Mouse (Mus musculus): Measurements from ENCODE around the gene Myadml2. TPM values are rescaled to one million over a fixed set of nuclear protein-coding genes. Genes with fewer than 3 reads are reported as not detected.

Gene Myadml2
- polyA plus RNA-seq, 1 experiment from 2014 or later, result 0.61 TPM

GRCm38 (mm10) chr11:120660301-120661075 is 12.5 kb upstream of the Myadml2 start:
- no peak overlapping the region for H3K27ac ChIP-seq
- ATAC-seq (ENCODE audit: insufficient number of reproducible peaks, low FRiP score, low TSS enrichment, low read depth), result no peak
- no peaks in the 10 kb centered on the region for H3K9me3 ChIP-seq
- peaks cover 26% of the 10 kb centered on the region for H3K4me1 ChIP-seq
- peak overlapping the region; percentile 48 for H3K4me3 ChIP-seq
- peak overlapping the region; percentile 26; the same call in 1 of the 2 replicates for H3K9ac ChIP-seq
- 0% methylated on average over 68 of the region's 95 CpGs for WGBS
- H3K4me2 ChIP-seq, result peak overlapping the region; percentile 91
- H3K36me3 ChIP-seq, result no peaks in the 10 kb centered on the region
- peaks cover 74% of the 10 kb centered on the region for H3K27me3 ChIP-seq

GRCm38 (mm10) chr11:120659509-120660300 is 11.7 kb upstream of the Myadml2 start:
- ATAC-seq (ENCODE audit: insufficient number of reproducible peaks, low FRiP score, low TSS enrichment, low read depth), result no peak
- 1% methylated on average over 50 of the region's 50 CpGs for WGBS
- Histone ChIP-seq H3K27me3 (peaks cover 74% of the 10 kb centered on the region), H3K4me2 (peak overlapping the region; percentile 91), H3K4me3 (peak overlapping the region; percentile 48), H3K27ac (no peak overlapping the region), H3K9me3 (no peaks in the 10 kb centered on the region), H3K4me1 (peaks cover 25% of the 10 kb centered on the region), H3K36me3 (no peaks in the 10 kb centered on the region), H3K9ac (peak overlapping the region; percentile 26; the same call in 1 of the 2 replicates)

GRCm38 (mm10) chr11:120658876-120659410 is 11.0 kb upstream of the Myadml2 start:
- H3K27me3 ChIP-seq, result peaks cover 74% of the 10 kb centered on the region
- peak overlapping the region; percentile 48 for H3K4me3 ChIP-seq
- no peaks in the 10 kb centered on the region for H3K36me3 ChIP-seq
- no peak for ATAC-seq (ENCODE audit: insufficient number of reproducible peaks, low FRiP score, low TSS enrichment, low read depth)
- H3K4me1 ChIP-seq, result peaks cover 25% of the 10 kb centered on the region
- no peak overlapping the region for H3K27ac ChIP-seq
- H3K4me2 ChIP-seq, result peak overlapping the region; percentile 91
- H3K9me3 ChIP-seq, result no peaks in the 10 kb centered on the region
- WGBS, result 4% methylated on average over 24 of the region's 24 CpGs
- no peak overlapping the region for H3K9ac ChIP-seq

- WGBS, result 81% methylated on average over 4 of the region's 4 CpGs
- ATAC-seq (ENCODE audit: insufficient number of reproducible peaks, low FRiP score, low TSS enrichment, low read depth), result no peak
- H3K9me3 ChIP-seq, result no peaks in the 10 kb centered on the region
- no peak overlapping the region for H3K4me3 ChIP-seq
- H3K27ac ChIP-seq, result no peak overlapping the region
- H3K4me2 ChIP-seq, result no peak overlapping the region
- peaks cover 25% of the 10 kb centered on the region for H3K4me1 ChIP-seq
- no peak overlapping the region for H3K9ac ChIP-seq
- no peaks in the 10 kb centered on the region for H3K36me3 ChIP-seq
- peaks cover 59% of the 10 kb centered on the region for H3K27me3 ChIP-seq
These were observed 9.3 kb upstream of the Myadml2 start for GRCm38 (mm10) chr11:120657301-120657700.

- 70% methylated on average over 3 of the region's 3 CpGs for WGBS
- no peaks in the 10 kb centered on the region for H3K36me3 ChIP-seq
- H3K27ac ChIP-seq, result no peak overlapping the region
- H3K4me2 ChIP-seq, result no peak overlapping the region
- H3K9me3 ChIP-seq, result no peaks in the 10 kb centered on the region
- H3K9ac ChIP-seq, result no peak overlapping the region
- no peak for ATAC-seq (ENCODE audit: insufficient number of reproducible peaks, low FRiP score, low TSS enrichment, low read depth)
- H3K4me3 ChIP-seq, result no peak overlapping the region
- peaks cover 9% of the 10 kb centered on the region for H3K4me1 ChIP-seq
- peaks cover 33% of the 10 kb centered on the region for H3K27me3 ChIP-seq
These were observed 6.8 kb upstream of the Myadml2 start for GRCm38 (mm10) chr11:120654741-120655140.

- Histone ChIP-seq H3K4me2 (no peak overlapping the region), H3K4me1 (peaks cover 7% of the 10 kb centered on the region), H3K4me3 (no peak overlapping the region), H3K36me3 (no peaks in the 10 kb centered on the region), H3K9me3 (no peaks in the 10 kb centered on the region), H3K27ac (no peak overlapping the region), H3K27me3 (peaks cover 19% of the 10 kb centered on the region), H3K9ac (no peak overlapping the region)
- no peak for ATAC-seq (ENCODE audit: insufficient number of reproducible peaks, low FRiP score, low TSS enrichment, low read depth)
- 77% methylated on average over 3 of the region's 3 CpGs for WGBS
These were observed 3.9 kb upstream of the Myadml2 start for GRCm38 (mm10) chr11:120651872-120652271.

- WGBS, result 79% methylated on average over 35 of the region's 35 CpGs
- Histone ChIP-seq H3K4me1 (peaks cover 21% of the 10 kb centered on the region), H3K36me3 (no peaks in the 10 kb centered on the region), H3K4me3 (no peak overlapping the region), H3K27me3 (peaks cover 13% of the 10 kb centered on the region), H3K4me2 (no peak overlapping the region), H3K9ac (no peak overlapping the region), H3K27ac (no peak overlapping the region), H3K9me3 (no peaks in the 10 kb centered on the region)
- ATAC-seq (ENCODE audit: insufficient number of reproducible peaks, low FRiP score, low TSS enrichment, low read depth), result no peak
These were observed 719 bp downstream of the Myadml2 start for GRCm38 (mm10) chr11:120647047-120647830.

GRCm38 (mm10) chr11:120643601-120643987 is 4.4 kb downstream of the Myadml2 start, which contains the start of gene Pycr1:
Pycr1 (minus strand) TSS chr11:120643769.
- H3K9ac ChIP-seq, result peak within 1 kb of the TSS; percentile 62
- under 1% methylated on average over 15 of the region's 15 CpGs for WGBS
- peak within 1 kb of the TSS; percentile 90 for H3K4me2 ChIP-seq
- no peaks in the 10 kb centered on the region for H3K36me3 ChIP-seq
- H3K27ac ChIP-seq, result peak within 1 kb of the TSS; percentile 87
- H3K4me3 ChIP-seq, result peak within 1 kb of the TSS; percentile 56
- peaks cover 13% of the 10 kb centered on the region for H3K27me3 ChIP-seq
- H3K4me1 ChIP-seq, result peaks cover 33% of the 10 kb centered on the region
- ATAC-seq (ENCODE audit: insufficient number of reproducible peaks, low FRiP score, low TSS enrichment, low read depth), result peak; percentile 98
- no peaks in the 10 kb centered on the region for H3K9me3 ChIP-seq

- peak overlapping the region; percentile 90 for H3K4me2 ChIP-seq
- peaks cover 11% of the 10 kb centered on the region for H3K27me3 ChIP-seq
- H3K36me3 ChIP-seq, result no peaks in the 10 kb centered on the region
- WGBS, result under 1% methylated on average over 18 of the region's 18 CpGs
- peak; percentile 25 for ATAC-seq (ENCODE audit: insufficient number of reproducible peaks, low FRiP score, low TSS enrichment, low read depth)
- H3K4me3 ChIP-seq, result peak overlapping the region; percentile 56
- no peaks in the 10 kb centered on the region for H3K9me3 ChIP-seq
- H3K27ac ChIP-seq, result peak overlapping the region; percentile 87
- peaks cover 30% of the 10 kb centered on the region for H3K4me1 ChIP-seq
- H3K9ac ChIP-seq, result peak overlapping the region; percentile 62
These were observed 4.9 kb downstream of the Myadml2 start for GRCm38 (mm10) chr11:120642939-120643600.

- H3K4me3 ChIP-seq, result peak overlapping the region; percentile 56
- H3K9me3 ChIP-seq, result no peaks in the 10 kb centered on the region
- H3K27me3 ChIP-seq, result no peaks in the 10 kb centered on the region
- H3K36me3 ChIP-seq, result no peaks in the 10 kb centered on the region
- peak overlapping the region; percentile 62; the same call in 1 of the 2 replicates for H3K9ac ChIP-seq
- ATAC-seq (ENCODE audit: insufficient number of reproducible peaks, low FRiP score, low TSS enrichment, low read depth), result no peak
- H3K4me2 ChIP-seq, result peak overlapping the region; percentile 90; the same call in 1 of the 2 replicates
- H3K27ac ChIP-seq, result no peak overlapping the region
- H3K4me1 ChIP-seq, result peaks cover 26% of the 10 kb centered on the region
- 79% methylated on average over 8 of the region's 8 CpGs for WGBS
These were observed 6.1 kb downstream of the Myadml2 start for GRCm38 (mm10) chr11:120641869-120642268.

- Histone ChIP-seq H3K9ac (no peak overlapping the region), H3K4me2 (no peak overlapping the region), H3K27ac (no peak overlapping the region), H3K4me3 (no peak overlapping the region), H3K9me3 (no peaks in the 10 kb centered on the region), H3K4me1 (peaks cover 26% of the 10 kb centered on the region), H3K27me3 (no peaks in the 10 kb centered on the region), H3K36me3 (no peaks in the 10 kb centered on the region)
- ATAC-seq (ENCODE audit: insufficient number of reproducible peaks, low FRiP score, low TSS enrichment, low read depth), result no peak
- 57% methylated on average over 9 of the region's 9 CpGs for WGBS
These were observed 6.7 kb downstream of the Myadml2 start for GRCm38 (mm10) chr11:120641255-120641654.
